Mouse (Mus musculus): ENCODE results near the gene Mrps16. TPM values are rescaled to one million over a fixed set of nuclear protein-coding genes. Genes with fewer than 3 reads are reported as not detected.

Gene Mrps16
- total RNA-seq (2014; rRNA removed) (28.2 and 36.2 TPM in 2 replicates), polyA plus RNA-seq (2015; fragmentation: Nextera tagmentation; extraction: Ambion mirVana) (66.2 and 71.7 TPM in 2 replicates)

DNA sequence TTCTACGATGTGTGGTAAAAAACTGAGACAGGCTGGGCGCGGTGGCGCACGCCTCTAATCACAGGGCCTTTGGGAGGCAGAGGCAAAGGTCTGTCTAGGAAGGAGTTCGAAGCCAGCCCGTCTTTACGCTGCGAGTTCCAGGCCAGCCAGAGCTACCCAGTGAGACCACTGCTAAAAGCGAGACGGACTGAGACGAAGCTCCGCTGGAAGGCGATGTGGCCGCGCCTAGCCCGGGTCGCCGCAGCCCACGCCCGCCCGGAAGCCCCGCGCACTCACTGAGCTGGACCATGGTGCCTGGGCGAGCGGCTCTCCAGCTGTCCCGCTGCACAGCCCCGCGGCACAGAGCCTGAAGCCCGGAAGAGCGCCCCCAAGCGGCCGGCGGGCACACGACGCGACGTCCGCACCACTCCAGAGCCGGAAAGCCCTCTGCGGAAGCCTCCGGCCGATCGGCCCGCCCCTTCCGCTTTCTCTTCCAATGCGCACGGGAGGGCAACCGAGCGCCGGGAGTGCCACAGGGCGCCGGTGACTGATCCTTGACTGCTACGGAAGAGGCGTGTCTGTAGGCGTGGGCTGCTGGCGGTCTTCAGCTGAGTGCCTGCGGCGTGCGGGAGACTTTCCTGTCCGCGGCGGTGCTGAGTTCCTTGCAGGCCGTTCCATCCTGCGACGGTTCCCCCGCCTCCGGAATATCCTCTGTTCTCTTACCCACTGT is at the start of gene Mrps16:
Gene Mrps16, minus strand, starts transcription at position 430 of the 709 bp plus-strand sequence.
- Histone ChIP-seq H3K9ac (replicated peaks; ENCODE audit: low read length, poor library complexity, severe bottlenecking) (peak within 1 kb of the TSS; percentile 81), H3K4me3 (ENCODE audit: low read depth, low read length) (peak within 1 kb of the TSS; percentile 64), H3K36me3 (ENCODE audit: insufficient read depth, low read length) (peaks cover 4% of the 10 kb centered on the region; the same call in 1 of the 2 replicates), H3K4me2 (ENCODE audit: low read depth, low read length, poor library complexity, severe bottlenecking) (peak within 1 kb of the TSS; percentile 43), H3K4me1 (ENCODE audit: insufficient read depth, low read length) (peaks cover 4% of the 10 kb centered on the region; the same call in 1 of the 2 replicates), H3K27ac (ENCODE audit: low read depth, low read length) (peak within 1 kb of the TSS; percentile 79), H3K9me3 (ENCODE audit: low read length) (no peaks in the 10 kb centered on the region), H3K27me3 (ENCODE audit: insufficient read depth, low read length) (no peaks in the 10 kb centered on the region)
- DNase-seq (ENCODE audit: low spot score) (peak; percentile 98), ATAC-seq (ENCODE audit: low FRiP score) (peak; percentile 94)
- under 1% methylated on average over 68 of the region's 68 CpGs for WGBS
- TF ChIP-seq CTCF (IDR thresholded peaks at IDR 0.05): peak; percentile 93

DNA sequence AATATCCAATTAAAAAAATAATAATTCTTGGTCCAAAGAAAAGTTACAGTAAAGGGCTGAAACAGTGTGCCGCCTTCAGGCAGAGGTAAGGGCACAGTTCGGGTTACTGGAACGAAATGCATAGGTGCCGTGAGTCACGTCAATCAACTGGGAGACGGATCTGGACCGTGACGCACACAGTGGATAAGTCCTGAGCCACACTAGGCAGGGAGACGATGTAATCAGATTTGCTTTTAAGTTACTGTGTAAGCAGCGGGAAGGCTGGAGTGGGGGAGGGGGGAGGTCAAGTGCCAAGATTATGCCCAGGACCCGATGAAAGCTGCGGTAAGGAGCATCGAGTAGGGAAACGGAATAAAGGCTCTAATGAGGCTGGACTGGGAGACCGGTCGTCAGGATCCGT is 48.8 kb upstream of the Mrps16 start:
- DNase-seq (ENCODE audit: low spot score): no peak
- 0 out of 2 replicates have a peak overlapping the region, but pooled peaks have one; percentile 4 for H3K4me2 ChIP-seq (ENCODE audit: low read depth, low read length, poor library complexity, severe bottlenecking)
- H3K9ac ChIP-seq (replicated peaks; ENCODE audit: low read length, poor library complexity, severe bottlenecking): no peak overlapping the region
- no peak for ATAC-seq (ENCODE audit: low FRiP score)
- no peaks in the 10 kb centered on the region for H3K9me3 ChIP-seq (ENCODE audit: low read length)
- no peak overlapping the region for H3K4me3 ChIP-seq (ENCODE audit: low read depth, low read length)
- H3K4me1 ChIP-seq (ENCODE audit: insufficient read depth, low read length): no peaks in the 10 kb centered on the region
- TF ChIP-seq CTCF (IDR thresholded peaks at IDR 0.05): no peak
- no peak overlapping the region for H3K27ac ChIP-seq (ENCODE audit: low read depth, low read length)
- H3K36me3 ChIP-seq (ENCODE audit: insufficient read depth, low read length): no peaks in the 10 kb centered on the region
- WGBS: 40% methylated on average over 17 of the region's 17 CpGs
- H3K27me3 ChIP-seq (ENCODE audit: insufficient read depth, low read length): no peaks in the 10 kb centered on the region

DNA sequence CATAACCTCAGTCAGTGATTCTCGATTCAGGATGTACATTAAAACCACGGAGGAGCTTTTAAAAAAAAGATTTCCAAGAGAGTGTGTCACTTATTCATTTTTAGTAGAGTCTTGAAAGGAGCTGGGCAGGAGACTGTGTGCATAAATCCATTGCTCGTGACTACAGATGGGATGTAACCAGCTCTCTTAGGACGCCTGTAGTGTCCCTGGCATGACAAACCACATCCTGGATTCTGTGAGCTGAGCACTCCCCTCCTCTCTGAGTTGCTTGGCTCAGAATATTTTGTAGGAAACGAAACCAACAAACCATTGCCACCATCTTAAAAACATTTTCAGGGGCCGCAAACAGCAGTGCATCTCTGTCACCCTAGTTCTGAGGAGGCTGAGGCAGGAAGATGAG is 43.5 kb upstream of the Mrps16 start:
- 79% methylated on average over 6 of the region's 6 CpGs for WGBS
- no peak for ATAC-seq (ENCODE audit: low FRiP score)
- no peak for DNase-seq (ENCODE audit: low spot score)
- no peaks in the 10 kb centered on the region for H3K9me3 ChIP-seq (ENCODE audit: low read length)
- TF ChIP-seq CTCF (IDR thresholded peaks at IDR 0.05): no peak
- no peaks in the 10 kb centered on the region for H3K4me1 ChIP-seq (ENCODE audit: insufficient read depth, low read length)
- no peak overlapping the region for H3K27ac ChIP-seq (ENCODE audit: low read depth, low read length)
- H3K36me3 ChIP-seq (ENCODE audit: insufficient read depth, low read length): no peaks in the 10 kb centered on the region
- H3K4me3 ChIP-seq (ENCODE audit: low read depth, low read length): no peak overlapping the region
- H3K9ac ChIP-seq (replicated peaks; ENCODE audit: low read length, poor library complexity, severe bottlenecking): no peak overlapping the region
- H3K4me2 ChIP-seq (ENCODE audit: low read depth, low read length, poor library complexity, severe bottlenecking): no peak overlapping the region
- no peaks in the 10 kb centered on the region for H3K27me3 ChIP-seq (ENCODE audit: insufficient read depth, low read length)

DNA sequence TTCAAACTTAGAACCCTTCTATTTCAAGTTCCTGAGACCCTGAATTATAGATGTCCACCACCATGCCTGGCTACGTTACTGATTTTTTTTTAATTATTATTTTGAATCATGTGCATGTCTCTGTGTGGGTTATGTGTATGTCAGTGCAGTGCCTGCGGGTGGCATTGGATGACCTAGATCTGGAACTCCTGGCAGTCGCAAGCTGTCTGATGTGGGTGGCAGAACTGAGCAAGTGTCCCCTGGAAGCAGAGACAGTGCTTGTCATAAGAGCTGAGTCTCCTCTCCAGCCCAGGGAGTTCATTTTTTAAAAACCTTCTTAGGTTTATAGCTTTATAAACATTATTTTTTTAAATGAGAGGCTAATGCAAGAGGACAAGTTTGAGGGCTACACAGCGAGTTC is 39.0 kb upstream of the Mrps16 start:
- Histone ChIP-seq H3K36me3 (ENCODE audit: insufficient read depth, low read length) (no peaks in the 10 kb centered on the region), H3K4me1 (ENCODE audit: insufficient read depth, low read length) (no peaks in the 10 kb centered on the region), H3K27me3 (ENCODE audit: insufficient read depth, low read length) (no peaks in the 10 kb centered on the region), H3K27ac (ENCODE audit: low read depth, low read length) (no peak overlapping the region), H3K9ac (replicated peaks; ENCODE audit: low read length, poor library complexity, severe bottlenecking) (no peak overlapping the region), H3K4me2 (ENCODE audit: low read depth, low read length, poor library complexity, severe bottlenecking) (no peak overlapping the region), H3K4me3 (ENCODE audit: low read depth, low read length) (no peak overlapping the region), H3K9me3 (ENCODE audit: low read length) (no peaks in the 10 kb centered on the region)
- DNase-seq (ENCODE audit: low spot score) (no peak), ATAC-seq (ENCODE audit: low FRiP score) (no peak)
- WGBS: 84% methylated on average over 4 of the region's 4 CpGs
- no peak for TF ChIP-seq CTCF (IDR thresholded peaks at IDR 0.05)

DNA sequence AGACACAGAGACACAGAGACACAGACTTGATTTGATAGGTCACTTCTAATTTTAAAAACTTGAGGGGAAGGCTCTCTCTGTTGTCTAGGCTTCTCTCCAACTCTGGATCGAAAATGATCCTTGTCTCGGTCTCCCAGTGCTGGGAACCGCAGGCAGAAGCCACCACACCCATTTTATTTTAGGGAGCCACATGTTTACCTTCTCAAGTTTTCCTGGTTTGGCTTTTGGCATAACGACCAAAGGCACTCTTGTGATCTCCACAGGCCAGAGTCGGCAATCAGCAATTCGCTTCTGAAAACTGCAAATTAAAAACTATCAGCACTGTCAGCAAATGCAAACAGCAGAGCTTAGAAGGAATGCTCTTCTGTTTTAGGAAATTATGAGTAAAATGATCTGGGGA is 38.3 kb upstream of the Mrps16 start:
- TF ChIP-seq CTCF (IDR thresholded peaks at IDR 0.05): no peak
- no peaks in the 10 kb centered on the region for H3K27me3 ChIP-seq (ENCODE audit: insufficient read depth, low read length)
- no peak overlapping the region for H3K4me3 ChIP-seq (ENCODE audit: low read depth, low read length)
- no peak overlapping the region for H3K9ac ChIP-seq (replicated peaks; ENCODE audit: low read length, poor library complexity, severe bottlenecking)
- H3K4me2 ChIP-seq (ENCODE audit: low read depth, low read length, poor library complexity, severe bottlenecking): no peak overlapping the region
- 81% methylated on average over 6 of the region's 6 CpGs for WGBS
- DNase-seq (ENCODE audit: low spot score) (no peak), ATAC-seq (ENCODE audit: low FRiP score) (no peak)
- H3K9me3 ChIP-seq (ENCODE audit: low read length): no peaks in the 10 kb centered on the region
- H3K27ac ChIP-seq (ENCODE audit: low read depth, low read length): no peak overlapping the region
- H3K4me1 ChIP-seq (ENCODE audit: insufficient read depth, low read length): no peaks in the 10 kb centered on the region
- H3K36me3 ChIP-seq (ENCODE audit: insufficient read depth, low read length): no peaks in the 10 kb centered on the region

DNA sequence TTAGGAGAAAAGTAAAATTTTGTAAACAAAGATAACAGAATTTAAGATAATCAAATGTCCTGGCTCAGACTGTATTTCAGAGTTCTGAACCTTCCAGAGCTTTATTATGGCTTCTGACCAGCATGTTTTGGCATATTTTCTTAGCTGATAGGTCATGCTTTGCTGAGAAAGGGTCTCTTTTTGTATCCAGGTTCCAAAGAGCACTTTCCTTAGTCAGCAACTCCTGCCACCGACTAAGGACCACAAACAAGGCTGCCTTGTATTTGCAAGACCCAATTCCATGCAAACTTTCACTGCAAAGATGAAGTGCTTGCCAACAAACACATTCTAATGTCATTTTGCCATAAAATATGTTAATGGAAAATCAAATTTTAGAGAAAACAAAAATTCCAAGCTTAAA is 36.4 kb upstream of the Mrps16 start:
- 65% methylated on average over 1 of the region's 1 CpGs for WGBS
- DNase-seq (ENCODE audit: low spot score) (no peak), ATAC-seq (ENCODE audit: low FRiP score) (no peak)
- no peak for TF ChIP-seq CTCF (IDR thresholded peaks at IDR 0.05)
- H3K36me3 ChIP-seq (ENCODE audit: insufficient read depth, low read length): no peaks in the 10 kb centered on the region
- no peaks in the 10 kb centered on the region for H3K9me3 ChIP-seq (ENCODE audit: low read length)
- no peak overlapping the region for H3K4me2 ChIP-seq (ENCODE audit: low read depth, low read length, poor library complexity, severe bottlenecking)
- H3K9ac ChIP-seq (replicated peaks; ENCODE audit: low read length, poor library complexity, severe bottlenecking): no peak overlapping the region
- no peak overlapping the region for H3K27ac ChIP-seq (ENCODE audit: low read depth, low read length)
- H3K27me3 ChIP-seq (ENCODE audit: insufficient read depth, low read length): no peaks in the 10 kb centered on the region
- H3K4me3 ChIP-seq (ENCODE audit: low read depth, low read length): no peak overlapping the region
- H3K4me1 ChIP-seq (ENCODE audit: insufficient read depth, low read length): no peaks in the 10 kb centered on the region

Data from midbrain, postnatal 0 days (tissue).